Mouse (Mus musculus) midbrain, postnatal 0 days (tissue): Measurements from ENCODE around the gene Cmah. TPM values are rescaled to one million over a fixed set of nuclear protein-coding genes. Genes with fewer than 3 reads are reported as not detected.

ENCODE experiments used
- ATAC-seq: fragments of 200-750 bp; cut with Nextera tagmentation; 2 replicates; pipeline ENCODE4 v1.8.0; 2017; ENCODE audit warnings: moderate number of reproducible peaks, mild to moderate bottlenecking, moderate TSS enrichment, moderate library complexity; ENCODE audit not compliant: low FRiP score
- DNase-seq: peaks from one replicate; pipeline ENCODE4 v3.0.0-alpha.2; 2015; ENCODE audit warnings: low spot score
- H3K27ac ChIP-seq: fragments of 300-500 bp; sonication (generic); 2 replicates; pipeline ENCODE4 v1.5.1; 2014; ENCODE audit warnings: low read depth, mild to moderate bottlenecking, low read length, mixed read lengths
- H3K27me3 ChIP-seq: fragments of 300-500 bp; sonication (generic); 2 replicates; pipeline ENCODE4 v1.6.1; 2014; ENCODE audit warnings: low read length, control low read depth, mixed read lengths; ENCODE audit not compliant: insufficient read depth
- H3K36me3 ChIP-seq: fragments of 300-500 bp; sonication (generic); 2 replicates; pipeline ENCODE4 v1.6.1; 2014; ENCODE audit warnings: low read length, control low read depth, mixed read lengths; ENCODE audit not compliant: insufficient read depth
- H3K4me1 ChIP-seq: fragments of 300-500 bp; sonication (generic); 2 replicates; pipeline ENCODE4 v1.6.1; 2014; ENCODE audit warnings: mild to moderate bottlenecking, control low read depth, antibody characterized with exemption, low read length, mixed read lengths; ENCODE audit not compliant: insufficient read depth
- H3K4me2 ChIP-seq: fragments of 300-500 bp; sonication (generic); 2 replicates; pipeline ENCODE4 v1.6.1; 2014; ENCODE audit warnings: low read depth, mild to moderate bottlenecking, low read length, mixed read lengths; ENCODE audit not compliant: poor library complexity, severe bottlenecking
- H3K4me3 ChIP-seq: fragments of 300-500 bp; sonication (generic); 2 replicates; pipeline ENCODE4 v1.5.1; 2014; ENCODE audit warnings: low read depth, mild to moderate bottlenecking, low read length, moderate library complexity
- H3K9ac ChIP-seq: fragments of 300-500 bp; sonication (generic); replicated peaks from 2 replicates; pipeline ENCODE4 v1.6.1; 2014; ENCODE audit warnings: mild to moderate bottlenecking, low read length, moderate library complexity, mixed read lengths; ENCODE audit not compliant: poor library complexity, severe bottlenecking
- H3K9me3 ChIP-seq: fragments of 300-500 bp; sonication (generic); 2 replicates; pipeline ENCODE4 v1.6.1; 2016; ENCODE audit warnings: low read length, control low read depth
- CTCF ChIP-seq: IDR thresholded peaks from 2 replicates; pipeline ENCODE4 v1.5.1; 2016; ENCODE audit warnings: antibody characterized with exemption, mild to moderate bottlenecking
- WGBS: fragments of 180-500 bp; shearing (Covaris S2); extraction: QIAGEN DNeasy Blood & Tissue Kit; methylation state at CpG from one replicate; pipeline ENCODE4 v1.1.7; 2014; 5-methylcytosine and 5-hydroxymethylcytosine counted together
- polyA plus RNA-seq: library from polyadenylated mRNA; unstranded; fragments of >200 nt; fragmentation: Nextera tagmentation; extraction: Ambion mirVana; gene quantifications from 2 replicates; pipeline ENCODE4 v1.2.1, GENCODE M21; 2015
- total RNA-seq: library from RNA; depleted of rRNA; stranded (reverse); fragments of >200 nt; gene quantifications from 2 replicates; pipeline ENCODE4 v1.2.3, GENCODE M21; 2014

Gene Cmah
- total and polyA plus RNA-seq, 2 experiments from 2014 or later, result 0.05 to 0.14 TPM

- Histone ChIP-seq H3K4me3 (no peak overlapping the region), H3K4me1 (no peaks in the 10 kb centered on the region), H3K9me3 (no peaks in the 10 kb centered on the region), H3K27ac (no peak overlapping the region), H3K36me3 (no peaks in the 10 kb centered on the region), H3K27me3 (no peaks in the 10 kb centered on the region), H3K4me2 (no peak overlapping the region), H3K9ac (no peak overlapping the region)
- TF ChIP-seq CTCF, result no peak
- DNase-seq (no peak), ATAC-seq (no peak)
- 90% methylated on average over 6 of the region's 6 CpGs for WGBS
Observed at GRCm38 (mm10) chr13:24380713-24381112, 53.5 kb downstream of the Cmah start.

- DNase-seq (peak; percentile 46), ATAC-seq (no peak)
- Histone ChIP-seq H3K9me3 (no peaks in the 10 kb centered on the region), H3K4me3 (no peak overlapping the region), H3K4me2 (no peak overlapping the region), H3K4me1 (no peaks in the 10 kb centered on the region), H3K27me3 (no peaks in the 10 kb centered on the region), H3K9ac (no peak overlapping the region), H3K36me3 (no peaks in the 10 kb centered on the region), H3K27ac (0 out of 2 replicates have a peak overlapping the region, but pooled peaks have one; percentile 43)
- TF ChIP-seq CTCF, result no peak
- WGBS, result 47% methylated on average over 3 of the region's 3 CpGs
Observed at GRCm38 (mm10) chr13:24383885-24384284, 56.7 kb downstream of the Cmah start.

- no peak overlapping the region for H3K4me3 ChIP-seq
- H3K9me3 ChIP-seq, result no peaks in the 10 kb centered on the region
- no peak overlapping the region for H3K27ac ChIP-seq
- no peak overlapping the region for H3K4me2 ChIP-seq
- H3K36me3 ChIP-seq, result no peaks in the 10 kb centered on the region
- no peaks in the 10 kb centered on the region for H3K27me3 ChIP-seq
- ATAC-seq (no peak), DNase-seq (no peak)
- WGBS, result 91% methylated on average over 5 of the region's 5 CpGs
- H3K4me1 ChIP-seq, result no peaks in the 10 kb centered on the region
- TF ChIP-seq CTCF, result no peak
- no peak overlapping the region for H3K9ac ChIP-seq
Observed at GRCm38 (mm10) chr13:24391892-24392291, 64.7 kb downstream of the Cmah start.

GRCm38 (mm10) chr13:24392655-24393054 lies 65.5 kb downstream of the Cmah start:
- 79% methylated on average over 4 of the region's 4 CpGs for WGBS
- DNase-seq, result no peak
- TF ChIP-seq CTCF, result no peak
- H3K4me1 ChIP-seq, result no peaks in the 10 kb centered on the region
- H3K27me3 ChIP-seq, result no peaks in the 10 kb centered on the region
- H3K4me3 ChIP-seq, result no peak overlapping the region
- H3K36me3 ChIP-seq, result no peaks in the 10 kb centered on the region
- H3K4me2 ChIP-seq, result no peak overlapping the region
- no peak for ATAC-seq
- no peak overlapping the region for H3K9ac ChIP-seq
- H3K27ac ChIP-seq, result no peak overlapping the region
- no peaks in the 10 kb centered on the region for H3K9me3 ChIP-seq

GRCm38 (mm10) chr13:24393055-24393454 lies 65.9 kb downstream of the Cmah start:
- 43% methylated on average over 4 of the region's 4 CpGs for WGBS

GRCm38 (mm10) chr13:24395815-24396214 lies 68.6 kb downstream of the Cmah start:
- no peaks in the 10 kb centered on the region for H3K27me3 ChIP-seq
- no peaks in the 10 kb centered on the region for H3K36me3 ChIP-seq
- H3K4me1 ChIP-seq, result no peaks in the 10 kb centered on the region
- no peak overlapping the region for H3K4me3 ChIP-seq
- 92% methylated on average over 4 of the region's 4 CpGs for WGBS
- no peak for DNase-seq
- no peak overlapping the region for H3K9ac ChIP-seq
- no peak overlapping the region for H3K27ac ChIP-seq
- no peak for TF ChIP-seq CTCF
- no peaks in the 10 kb centered on the region for H3K9me3 ChIP-seq
- ATAC-seq, result no peak
- no peak overlapping the region for H3K4me2 ChIP-seq

More at GRCm38 (mm10) chr13:24393055-24393454, 65.9 kb downstream of the Cmah start:
- TF ChIP-seq CTCF, result no peak
- no peak for ATAC-seq
- Histone ChIP-seq H3K4me1 (no peaks in the 10 kb centered on the region), H3K9me3 (no peaks in the 10 kb centered on the region), H3K27me3 (no peaks in the 10 kb centered on the region), H3K4me2 (no peak overlapping the region), H3K36me3 (no peaks in the 10 kb centered on the region), H3K4me3 (no peak overlapping the region), H3K27ac (no peak overlapping the region), H3K9ac (no peak overlapping the region)
- peak; percentile 7 for DNase-seq
